9 mouse cellular contexts compared by ENCODE assay signal in genomic region chr17:83896723-83897122, GRCm38 (mm10). TPM values are rescaled to one million over a fixed set of nuclear protein-coding genes. Genes with fewer than 3 reads are reported as not detected.
DNase-seq lines count a peak whose midpoint lies in the region; ATAC-seq and TF ChIP-seq lines count a peak whose summit lies in the region.
"Had no signal": no experiment of that assay in that cellular context is flagged by ENCODE, and none has a peak within 500 bp of the region (broad histone marks: within the 10 kb centered on the region; RNA-seq: fewer than 3 reads in every experiment).

No protein-coding gene starts in this region.

- no peak overlapping the region for H3K4me3 ChIP-seq in embryonic facial prominence, embryonic 12.5 days
- H3K4me3 ChIP-seq in intestine, postnatal 0 days (ENCODE audit: low read depth, low read length) = no peak overlapping the region
- H3K4me3 ChIP-seq in lung, postnatal 0 days (ENCODE audit: low read depth, low read length) = no peak overlapping the region
- H3K4me3 ChIP-seq: neural tube, embryonic 12.5 days had no signal

- no peak for TF ChIP-seq EP300 in lung, postnatal 0 days (IDR thresholded peaks at IDR 0.05)

- 18% methylated on average over 10 of the region's 10 CpGs for WGBS in embryonic facial prominence, embryonic 12.5 days
- whole genome bisulfite sequencing in intestine, postnatal 0 days = 29% methylated on average over 10 of the region's 10 CpGs
- 26% methylated on average over 10 of the region's 10 CpGs for WGBS in lung, postnatal 0 days

- peak; percentile 88 for TF ChIP-seq CTCF in intestine, postnatal 0 days (IDR thresholded peaks at IDR 0.05; ENCODE audit: low read depth)
- TF ChIP-seq CTCF in lung, postnatal 0 days (IDR thresholded peaks at IDR 0.05) = peak; percentile 85

- H3K27ac ChIP-seq in embryonic facial prominence, embryonic 12.5 days = peak overlapping the region; percentile 73; the same call in 1 of the 2 replicates
- no peak overlapping the region for H3K27ac ChIP-seq in intestine, postnatal 0 days (ENCODE audit: low read depth, low read length)
- H3K27ac ChIP-seq in lung, postnatal 0 days (ENCODE audit: low read length) = no peak overlapping the region
- H3K27ac ChIP-seq: neural tube, embryonic 12.5 days had no signal

- H3K36me3 ChIP-seq in embryonic facial prominence, embryonic 12.5 days = no peaks in the 10 kb centered on the region
- H3K36me3 ChIP-seq in intestine, postnatal 0 days (ENCODE audit: control insufficient read depth, insufficient read depth) = no peaks in the 10 kb centered on the region
- no peaks in the 10 kb centered on the region for H3K36me3 ChIP-seq in lung, postnatal 0 days (ENCODE audit: insufficient read depth, low read length)
- H3K36me3 ChIP-seq: neural tube, embryonic 12.5 days had no signal

- ATAC-seq in embryonic facial prominence, embryonic 12.5 days (ENCODE audit: insufficient number of reproducible peaks, insufficient read depth, low FRiP score, low TSS enrichment) = no peak
- no peak for ATAC-seq in intestine, postnatal 0 days
- peak; percentile 34; the same call in 1 of the 2 replicates for ATAC-seq in lung, postnatal 0 days
- no peak for ATAC-seq in erythroblast, adult 5-6 weeks (replicated peaks; ENCODE audit: low FRiP score, poor library complexity, severe bottlenecking)

- H3K27me3 ChIP-seq in embryonic facial prominence, embryonic 12.5 days = no peaks in the 10 kb centered on the region
- no peaks in the 10 kb centered on the region for H3K27me3 ChIP-seq in intestine, postnatal 0 days (replicated peaks; ENCODE audit: control insufficient read depth, insufficient read depth, low read length)
- H3K27me3 ChIP-seq in lung, postnatal 0 days (replicated peaks; ENCODE audit: insufficient read depth, low read length) = no peaks in the 10 kb centered on the region
- H3K27me3 ChIP-seq: neural tube, embryonic 12.5 days had no signal

- peak; percentile 21 to 65 for DNase-seq in layer of hippocampus, adult 18-20 months (ENCODE audit: low spot score in 2 of 2)
- DNase-seq in layer of hippocampus, adult 9-10 months (ENCODE audit: low spot score) = no peak
- DNase-seq in MN1 (ENCODE audit: low spot score) = peak; percentile 59
- peak; percentile 76 for DNase-seq in lung, postnatal 0 days (ENCODE audit: low spot score)
- peak; percentile 46 for DNase-seq in right cerebral cortex, postnatal 14 days

- H3K4me2 ChIP-seq in embryonic facial prominence, embryonic 12.5 days (replicated peaks) = no peak overlapping the region
- H3K4me2 ChIP-seq in intestine, postnatal 0 days (replicated peaks; ENCODE audit: low read depth) = no peak overlapping the region
- H3K4me2 ChIP-seq in lung, postnatal 0 days (replicated peaks; ENCODE audit: low read depth, low read length) = no peak overlapping the region
- H3K4me2 ChIP-seq: neural tube, embryonic 12.5 days had no signal

- no peaks in the 10 kb centered on the region for H3K9me3 ChIP-seq in embryonic facial prominence, embryonic 12.5 days
- H3K9me3 ChIP-seq in intestine, postnatal 0 days (ENCODE audit: control insufficient read depth) = no peaks in the 10 kb centered on the region
- H3K9me3 ChIP-seq in lung, postnatal 0 days (ENCODE audit: low read length) = no peaks in the 10 kb centered on the region
- H3K9me3 ChIP-seq: neural tube, embryonic 12.5 days had no signal

- H3K4me1 ChIP-seq in embryonic facial prominence, embryonic 12.5 days = peaks cover 32% of the 10 kb centered on the region
- H3K4me1 ChIP-seq in intestine, postnatal 0 days (replicated peaks; ENCODE audit: control insufficient read depth, insufficient read depth, low read length) = no peaks in the 10 kb centered on the region
- no peaks in the 10 kb centered on the region for H3K4me1 ChIP-seq in lung, postnatal 0 days (ENCODE audit: insufficient read depth, low read depth, low read length)

- no peak overlapping the region for H3K9ac ChIP-seq in embryonic facial prominence, embryonic 12.5 days
- H3K9ac ChIP-seq in intestine, postnatal 0 days (ENCODE audit: low read depth, low read length) = no peak overlapping the region
- H3K9ac ChIP-seq in lung, postnatal 0 days (replicated peaks; ENCODE audit: low read depth) = no peak overlapping the region
- H3K9ac ChIP-seq: neural tube, embryonic 12.5 days had no signal

RNA-seq across cellular contexts. Expression of gene Haao, which starts 49.0 kb away (rescaled TPM):
- total RNA-seq in layer of hippocampus, adult 18-20 months (2021) = under 1 TPM in 1 of 2 experiments, not detected in 1; 0.30 TPM
- 0.20 and 0.90 TPM in 2 replicates for polyA plus RNA-seq in embryonic facial prominence, embryonic 12.5 days (2016; fragmentation: Nextera tagmentation; extraction: Ambion mirVana)
- 0.40 TPM in 1 of 2 replicates, not detected in the other for polyA plus RNA-seq in intestine, postnatal 0 days (2015; fragmentation: Nextera tagmentation; extraction: Ambion mirVana)
- polyA plus RNA-seq in lung, postnatal 0 days (2015; fragmentation: Nextera tagmentation; extraction: Ambion mirVana) = 1.1 and 1.6 TPM in 2 replicates
- 9.6 and 13.3 TPM in 2 replicates for total RNA-seq in erythroblast, adult 5-6 weeks (2015; ENCODE audit: low replicate concordance)
- 1.4 and 3.7 TPM in 2 replicates for total RNA-seq in erythroblast, adult 5-6 weeks (2017; ENCODE audit: low replicate concordance)
- polyA plus RNA-seq: neural tube, embryonic 12.5 days had no signal
